In the genomic region with DNA sequence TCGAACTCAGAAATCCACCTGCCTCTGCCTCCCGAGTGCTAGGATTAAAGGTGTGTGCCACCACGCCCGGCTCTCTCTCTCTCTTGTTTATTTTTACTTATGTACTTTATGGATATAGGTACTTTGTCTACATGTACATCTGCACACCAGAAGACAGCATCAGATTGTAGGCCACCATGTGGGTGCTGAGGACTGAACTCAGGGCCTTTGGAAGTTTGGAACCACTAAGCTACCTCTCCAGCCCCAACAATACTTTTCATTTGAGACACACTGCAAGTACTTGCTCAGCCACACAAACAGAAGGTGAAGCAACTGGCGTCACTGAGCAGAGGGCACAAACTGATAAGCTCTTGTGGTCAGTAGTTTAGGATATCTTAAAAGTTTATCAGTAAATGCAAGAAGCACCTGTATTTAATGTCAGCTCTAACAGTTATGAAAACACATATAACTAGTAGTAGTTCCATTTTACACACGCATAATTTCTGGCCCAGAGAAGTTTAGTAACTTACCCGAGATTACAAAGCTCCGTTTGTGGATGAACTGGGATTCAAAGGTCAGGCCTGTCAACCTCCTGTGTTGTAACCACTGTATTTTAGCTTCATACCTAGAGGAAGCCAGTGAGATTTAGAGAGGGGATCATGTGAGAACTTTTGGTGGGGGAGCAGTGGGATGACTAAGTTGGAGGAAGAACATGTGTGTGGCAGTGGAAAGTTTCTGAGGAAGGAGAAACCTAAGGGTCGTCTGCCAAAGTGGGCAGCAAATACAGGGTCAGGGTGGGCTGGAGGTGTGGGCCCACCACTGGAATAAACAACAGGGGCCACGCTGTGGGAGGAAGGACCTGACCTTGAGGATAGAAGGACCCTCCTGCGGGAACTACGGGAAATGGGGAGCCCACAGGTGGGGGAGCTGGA, we compare ENCODE assay signal across 7 mouse cellular contexts. TPM values are rescaled to one million over a fixed set of nuclear protein-coding genes. Genes with fewer than 3 reads are reported as not detected.
DNase-seq lines count a peak whose midpoint lies in the region; ATAC-seq and TF ChIP-seq lines count a peak whose summit lies in the region.

No protein-coding gene starts in this region.

- H3K27ac ChIP-seq in testis, adult 2 months (ENCODE audit: control insufficient read depth, insufficient read depth, low read depth, low read length), result peak overlapping the region; percentile 77
- H3K27ac ChIP-seq in embryonic facial prominence, embryonic 13.5 days, result peak overlapping the region; percentile 94; the same call in 1 of the 2 replicates
- peak overlapping the region; percentile 87; the same call in 1 of the 2 replicates for H3K27ac ChIP-seq in hindbrain, postnatal 0 days
- H3K27ac ChIP-seq in midbrain, embryonic 11.5 days (ENCODE audit: low read depth, low read length), result no peak overlapping the region

- no peak for ATAC-seq in embryonic facial prominence, embryonic 13.5 days (ENCODE audit: insufficient number of reproducible peaks, insufficient read depth, low FRiP score, low TSS enrichment, low read depth)
- ATAC-seq in hindbrain, postnatal 0 days, result no peak
- ATAC-seq in midbrain, embryonic 11.5 days (ENCODE audit: low FRiP score), result peak; percentile 6

- no peak for TF ChIP-seq CTCF in testis, adult 2 months (IDR thresholded peaks at IDR 0.05; ENCODE audit: control insufficient read depth, insufficient read depth, insufficient replicate concordance, low read depth, low read length)
- no peak for TF ChIP-seq CTCF in hindbrain, postnatal 0 days (IDR thresholded peaks at IDR 0.05; ENCODE audit: low read depth)

- peak overlapping the region; percentile 93 for H3K4me3 ChIP-seq in testis, adult 2 months (ENCODE audit: control insufficient read depth, low read depth, low read length)
- H3K4me3 ChIP-seq in embryonic facial prominence, embryonic 13.5 days, result peak overlapping the region; percentile 83
- peak overlapping the region; percentile 77 for H3K4me3 ChIP-seq in hindbrain, postnatal 0 days (ENCODE audit: low read length)
- H3K4me3 ChIP-seq in midbrain, embryonic 11.5 days (ENCODE audit: low read depth, low read length), result peak overlapping the region; percentile 84

- no peak for TF ChIP-seq POLR2A in testis, adult 2 months (IDR thresholded peaks at IDR 0.05; ENCODE audit: control insufficient read depth, low read depth, low read length)

- peaks cover 16% of the 10 kb centered on the region for H3K4me1 ChIP-seq in testis, adult 2 months (ENCODE audit: control insufficient read depth, insufficient read depth, low read length)
- peaks cover 32% of the 10 kb centered on the region for H3K4me1 ChIP-seq in embryonic facial prominence, embryonic 13.5 days
- no peaks in the 10 kb centered on the region for H3K4me1 ChIP-seq in hindbrain, postnatal 0 days (ENCODE audit: insufficient read depth, low read length)
- peaks cover 7% of the 10 kb centered on the region for H3K4me1 ChIP-seq in midbrain, embryonic 11.5 days (ENCODE audit: control insufficient read depth, insufficient read depth, low read length)

- 49% methylated on average over 12 of the region's 12 CpGs for WGBS in embryonic facial prominence, embryonic 13.5 days
- WGBS in hindbrain, postnatal 0 days, result 49% methylated on average over 12 of the region's 12 CpGs
- 54% methylated on average over 12 of the region's 12 CpGs for WGBS in midbrain, embryonic 11.5 days

- H3K27me3 ChIP-seq in testis, adult 2 months (ENCODE audit: control insufficient read depth, insufficient read depth, low read length), result no peaks in the 10 kb centered on the region
- H3K27me3 ChIP-seq in embryonic facial prominence, embryonic 13.5 days, result no peaks in the 10 kb centered on the region
- no peaks in the 10 kb centered on the region for H3K27me3 ChIP-seq in hindbrain, postnatal 0 days (ENCODE audit: insufficient read depth, low read length)
- no peaks in the 10 kb centered on the region for H3K27me3 ChIP-seq in midbrain, embryonic 11.5 days (ENCODE audit: control insufficient read depth, insufficient read depth, low read length)

- DNase-seq in testis, postnatal 14 days (ENCODE audit: low spot score), result no peak
- no peak for DNase-seq in hindbrain, postnatal 0 days (ENCODE audit: low spot score)
- DNase-seq in midbrain, embryonic 11.5 days (ENCODE audit: low spot score, missing footprints), result no peak
- DNase-seq in left cerebral cortex, postnatal 25 days (ENCODE audit: low spot score in 2 of 2), result no peak
- DNase-seq in natural killer cell, adult 2 months (ENCODE audit: low spot score in 2 of 2), result no peak

- peak overlapping the region; percentile 87 for H3K9ac ChIP-seq in embryonic facial prominence, embryonic 13.5 days
- H3K9ac ChIP-seq in hindbrain, postnatal 0 days (replicated peaks; ENCODE audit: low read length), result peak overlapping the region; percentile 90
- H3K9ac ChIP-seq in midbrain, embryonic 11.5 days (ENCODE audit: low read length), result peak overlapping the region; percentile 93

- peak overlapping the region; percentile 80 for H3K4me2 ChIP-seq in embryonic facial prominence, embryonic 13.5 days
- H3K4me2 ChIP-seq in hindbrain, postnatal 0 days (ENCODE audit: low read depth, low read length), result peak overlapping the region; percentile 91
- H3K4me2 ChIP-seq in midbrain, embryonic 11.5 days, result peak overlapping the region; percentile 91

- intact Hi-C loops in left cerebral cortex, postnatal 25 days (cut with DNase I), result loop anchor here (5.0 kb wide), 1 partner anchor 284 kb away; no protein-coding TSS in a partner anchor

- no peaks in the 10 kb centered on the region for H3K9me3 ChIP-seq in embryonic facial prominence, embryonic 13.5 days
- no peaks in the 10 kb centered on the region for H3K9me3 ChIP-seq in hindbrain, postnatal 0 days (ENCODE audit: low read length)
- H3K9me3 ChIP-seq in midbrain, embryonic 11.5 days (ENCODE audit: control insufficient read depth, low read length), result no peaks in the 10 kb centered on the region

- H3K36me3 ChIP-seq in testis, adult 2 months (ENCODE audit: control insufficient read depth, insufficient read depth, low read length), result peaks cover 5% of the 10 kb centered on the region
- peaks cover 60% of the 10 kb centered on the region for H3K36me3 ChIP-seq in embryonic facial prominence, embryonic 13.5 days
- peaks cover 30% of the 10 kb centered on the region for H3K36me3 ChIP-seq in hindbrain, postnatal 0 days (ENCODE audit: insufficient read depth, low read length)
- H3K36me3 ChIP-seq in midbrain, embryonic 11.5 days (ENCODE audit: control insufficient read depth, insufficient read depth, low read length), result peaks cover 7% of the 10 kb centered on the region; the same call in 1 of the 2 replicates

RNA-seq across cellular contexts. Expression of a gene that starts 1.1 kb away (rescaled TPM):
- polyA plus RNA-seq in testis, adult 2 months (2012; rRNA removed), result 33.2 and 39.0 TPM in 2 replicates
- polyA plus RNA-seq in embryonic facial prominence, embryonic 13.5 days (2015; fragmentation: Nextera tagmentation; extraction: Ambion mirVana), result 27.5 and 28.5 TPM in 2 replicates
- 19.8 and 23.2 TPM in 2 replicates for total RNA-seq in hindbrain, postnatal 0 days (2014; rRNA removed)
- polyA plus RNA-seq in hindbrain, postnatal 0 days (2015; fragmentation: Nextera tagmentation; extraction: Ambion mirVana), result 12.4 and 16.7 TPM in 2 replicates
- 22.0 and 23.0 TPM in 2 replicates for polyA plus RNA-seq in midbrain, embryonic 11.5 days (2014; fragmentation: Nextera tagmentation; extraction: Ambion mirVana)
- total RNA-seq in left cerebral cortex, postnatal 25 days (2021), result 10 to 100 TPM; 14.9 to 17.4 TPM

RNA-seq across cellular contexts. Expression of a gene that starts 25.9 kb away (rescaled TPM):
- 149 and 156 TPM in 2 replicates for polyA plus RNA-seq in testis, adult 2 months (2012; rRNA removed)
- 45.1 and 49.6 TPM in 2 replicates for polyA plus RNA-seq in embryonic facial prominence, embryonic 13.5 days (2015; fragmentation: Nextera tagmentation; extraction: Ambion mirVana)
- total RNA-seq in hindbrain, postnatal 0 days (2014; rRNA removed), result 149 and 159 TPM in 2 replicates
- polyA plus RNA-seq in hindbrain, postnatal 0 days (2015; fragmentation: Nextera tagmentation; extraction: Ambion mirVana), result 31.3 and 36.8 TPM in 2 replicates
- 19.1 and 22.9 TPM in 2 replicates for polyA plus RNA-seq in midbrain, embryonic 11.5 days (2014; fragmentation: Nextera tagmentation; extraction: Ambion mirVana)
- 100 to 1,000 TPM; 152 to 155 TPM for total RNA-seq in left cerebral cortex, postnatal 25 days (2021)

RNA-seq across cellular contexts. Expression of a gene that starts 30.5 kb away (rescaled TPM):
- polyA plus RNA-seq in testis, adult 2 months (2012; rRNA removed), result 36.1 and 36.2 TPM in 2 replicates
- polyA plus RNA-seq in embryonic facial prominence, embryonic 13.5 days (2015; fragmentation: Nextera tagmentation; extraction: Ambion mirVana), result 193 and 219 TPM in 2 replicates
- 122 and 147 TPM in 2 replicates for total RNA-seq in hindbrain, postnatal 0 days (2014; rRNA removed)
- 188 and 193 TPM in 2 replicates for polyA plus RNA-seq in hindbrain, postnatal 0 days (2015; fragmentation: Nextera tagmentation; extraction: Ambion mirVana)
- polyA plus RNA-seq in midbrain, embryonic 11.5 days (2014; fragmentation: Nextera tagmentation; extraction: Ambion mirVana), result 256 and 258 TPM in 2 replicates
- total RNA-seq in left cerebral cortex, postnatal 25 days (2021), result 10 to 100 TPM; 45.9 to 51.8 TPM

RNA-seq across cellular contexts. Expression of a gene that starts 38.5 kb away (rescaled TPM):
- polyA plus RNA-seq in testis, adult 2 months (2012; rRNA removed), result 2.1 and 2.3 TPM in 2 replicates
- polyA plus RNA-seq in embryonic facial prominence, embryonic 13.5 days (2015; fragmentation: Nextera tagmentation; extraction: Ambion mirVana), result 25.1 and 26.2 TPM in 2 replicates
- total RNA-seq in hindbrain, postnatal 0 days (2014; rRNA removed), result 18.0 and 19.2 TPM in 2 replicates
- 24.5 and 26.2 TPM in 2 replicates for polyA plus RNA-seq in hindbrain, postnatal 0 days (2015; fragmentation: Nextera tagmentation; extraction: Ambion mirVana)
- 20.7 and 22.0 TPM in 2 replicates for polyA plus RNA-seq in midbrain, embryonic 11.5 days (2014; fragmentation: Nextera tagmentation; extraction: Ambion mirVana)
- 10 to 100 TPM; 18.5 to 19.7 TPM for total RNA-seq in left cerebral cortex, postnatal 25 days (2021)

RNA-seq across cellular contexts. Expression of a gene that starts 59.2 kb away (rescaled TPM):
- polyA plus RNA-seq in testis, adult 2 months (2012; rRNA removed), result 78.2 and 80.7 TPM in 2 replicates
- polyA plus RNA-seq in embryonic facial prominence, embryonic 13.5 days (2015; fragmentation: Nextera tagmentation; extraction: Ambion mirVana), result 90.7 and 93.3 TPM in 2 replicates
- total RNA-seq in hindbrain, postnatal 0 days (2014; rRNA removed), result 166 and 179 TPM in 2 replicates
- polyA plus RNA-seq in hindbrain, postnatal 0 days (2015; fragmentation: Nextera tagmentation; extraction: Ambion mirVana), result 52.5 and 58.7 TPM in 2 replicates
- 74.3 and 74.7 TPM in 2 replicates for polyA plus RNA-seq in midbrain, embryonic 11.5 days (2014; fragmentation: Nextera tagmentation; extraction: Ambion mirVana)
- total RNA-seq in left cerebral cortex, postnatal 25 days (2021), result 100 to 1,000 TPM; 110 to 113 TPM
